Comparison of ENCODE assay signal across 8 mouse cellular contexts in the genomic region with DNA sequence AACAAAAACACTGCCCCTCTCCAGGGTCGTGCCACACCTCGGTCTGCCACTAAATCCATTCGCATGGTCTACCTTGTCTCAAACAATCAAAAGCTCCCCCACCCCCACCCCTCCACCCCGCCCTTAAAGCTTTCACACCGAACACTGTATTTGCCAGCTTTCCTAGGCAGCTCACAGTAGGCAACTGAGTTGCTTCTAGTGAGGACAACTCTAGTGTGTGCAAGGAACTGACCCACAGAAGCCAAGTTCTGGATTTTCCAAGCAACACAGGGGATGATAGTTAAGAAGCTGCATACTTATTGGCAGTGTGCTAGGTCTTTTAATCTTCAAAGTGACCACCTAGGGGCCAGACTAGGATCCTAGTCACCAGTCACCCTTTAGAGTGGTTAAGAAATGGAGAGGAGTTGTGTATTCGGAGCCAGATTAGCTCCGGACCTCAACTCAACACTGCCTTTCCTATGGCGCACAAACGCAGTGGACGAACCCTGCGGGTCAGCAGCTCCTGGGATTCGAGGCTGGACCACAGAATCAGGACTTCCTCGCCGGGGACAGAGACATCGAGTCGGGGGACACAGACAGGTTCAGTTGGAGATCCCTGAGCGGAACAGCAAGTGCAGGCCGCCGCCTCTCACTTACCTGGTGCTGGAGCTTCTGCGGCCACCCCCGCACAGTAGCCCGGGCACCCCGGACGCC. TPM values are rescaled to one million over a fixed set of nuclear protein-coding genes. Genes with fewer than 3 reads are reported as not detected.
A peak's percentile ranks its signal among the peaks of the same experiment; 100 is the strongest.
DNase-seq lines count a peak whose midpoint lies in the region; ATAC-seq lines count a peak whose summit lies in the region.

No protein-coding gene starts in this region.

- DNase-seq in embryo, embryonic 11.5 days (ENCODE audit: low read depth, low spot score): peak; percentile 14
- no peak for DNase-seq in embryo, embryonic 10 days (ENCODE audit: low spot score)
- peak; percentile 23 for DNase-seq in thymus, postnatal 0 days (ENCODE audit: low spot score)
- no peak for DNase-seq in thymus, postnatal 25 days
- peak; percentile 2 for DNase-seq in retina, postnatal 7 days (ENCODE audit: low read depth, low spot score)
- no peak for DNase-seq in B cell, adult 2 months
- DNase-seq in gastrocnemius, postnatal 36 days: no peak

- H3K4me2 ChIP-seq in intestine, embryonic 16.5 days (ENCODE audit: low read depth, low read length): peak overlapping the region; percentile 88

- H3K36me3 ChIP-seq in intestine, embryonic 16.5 days (ENCODE audit: control insufficient read depth, insufficient read depth, low read length): peaks cover 12% of the 10 kb centered on the region; the same call in 1 of the 2 replicates

- peak overlapping the region; percentile 83 for H3K9ac ChIP-seq in intestine, embryonic 16.5 days (ENCODE audit: low read depth, low read length)

- H3K27me3 ChIP-seq in intestine, embryonic 16.5 days (replicated peaks; ENCODE audit: control insufficient read depth, insufficient read depth, low read length): no peaks in the 10 kb centered on the region

- 2% methylated on average over 24 of the region's 24 CpGs for WGBS in intestine, embryonic 16.5 days

- H3K27ac ChIP-seq in intestine, embryonic 16.5 days (ENCODE audit: low read length): peak overlapping the region; percentile 96

- intact Hi-C loops in gastrocnemius, postnatal 36 days (cut with DNase I): no loop called here

- peak; percentile 0; the same call in 1 of the 2 replicates for ATAC-seq in intestine, embryonic 16.5 days

- H3K4me1 ChIP-seq in intestine, embryonic 16.5 days (ENCODE audit: control insufficient read depth, insufficient read depth, low read length): peaks cover 16% of the 10 kb centered on the region

- peak overlapping the region; percentile 85 for H3K4me3 ChIP-seq in intestine, embryonic 16.5 days (ENCODE audit: low read length)

- H3K9me3 ChIP-seq in intestine, embryonic 16.5 days (ENCODE audit: control insufficient read depth, low read length): peaks cover 4% of the 10 kb centered on the region; the same call in 1 of the 2 replicates

RNA-seq across cellular contexts. Expression of gene L2hgdh, which starts 0.5 kb away (rescaled TPM):
- polyA plus RNA-seq in thymus, postnatal 0 days (2015; fragmentation: Nextera tagmentation; extraction: Ambion mirVana): 7.1 and 9.0 TPM in 2 replicates
- polyA plus RNA-seq in intestine, embryonic 16.5 days (2015; fragmentation: Nextera tagmentation; extraction: Ambion mirVana): 21.3 and 22.8 TPM in 2 replicates
- total RNA-seq in gastrocnemius, postnatal 36 days (2021): 10 to 100 TPM; 36.2 to 37.7 TPM

RNA-seq across cellular contexts. Expression of gene Atp5s, which starts 0.6 kb away (rescaled TPM):
- 19.1 and 19.8 TPM in 2 replicates for polyA plus RNA-seq in thymus, postnatal 0 days (2015; fragmentation: Nextera tagmentation; extraction: Ambion mirVana)
- polyA plus RNA-seq in intestine, embryonic 16.5 days (2015; fragmentation: Nextera tagmentation; extraction: Ambion mirVana): 33.4 and 33.5 TPM in 2 replicates
- 10 to 100 TPM; 16.4 to 19.6 TPM for total RNA-seq in gastrocnemius, postnatal 36 days (2021)

RNA-seq across cellular contexts. Expression of gene Sos2, which starts 42.5 kb away (rescaled TPM):
- polyA plus RNA-seq in thymus, postnatal 0 days (2015; fragmentation: Nextera tagmentation; extraction: Ambion mirVana): 5.9 and 6.9 TPM in 2 replicates
- 7.0 and 7.2 TPM in 2 replicates for polyA plus RNA-seq in intestine, embryonic 16.5 days (2015; fragmentation: Nextera tagmentation; extraction: Ambion mirVana)
- 10 to 100 TPM; 39.8 to 40.4 TPM for total RNA-seq in gastrocnemius, postnatal 36 days (2021)

Comparison
In these comparisons a context has a peak if more than half of its experiments do, and no peak if none do; other contexts are left out.
1. DNase-seq: peak in embryo, embryonic 11.5 days (single experiment), thymus, postnatal 0 days (single experiment) and retina, postnatal 7 days (single experiment); none in embryo, embryonic 10 days (single experiment), thymus, postnatal 25 days (single experiment), B cell, adult 2 months (0 of 2) and gastrocnemius, postnatal 36 days (0 of 2).